Mouse (Mus musculus) embryonic fibroblast, embryonic 13.5 days (primary cell): ENCODE data around the gene Ankrd61.

Source experiments
- CTCF ChIP-seq: IDR thresholded peaks from 2 replicates; pipeline ENCODE4 v1.5.1; 2011; ENCODE audit warnings: mild to moderate bottlenecking, control low read depth, low read length, moderate library complexity, borderline replicate concordance; ENCODE audit not compliant: insufficient read depth
- POLR2A ChIP-seq: IDR thresholded peaks from 2 replicates; pipeline ENCODE4 v1.6.1; 2011; ENCODE audit warnings: low read depth, mild to moderate bottlenecking, control low read depth, low read length, moderate library complexity

DNA sequence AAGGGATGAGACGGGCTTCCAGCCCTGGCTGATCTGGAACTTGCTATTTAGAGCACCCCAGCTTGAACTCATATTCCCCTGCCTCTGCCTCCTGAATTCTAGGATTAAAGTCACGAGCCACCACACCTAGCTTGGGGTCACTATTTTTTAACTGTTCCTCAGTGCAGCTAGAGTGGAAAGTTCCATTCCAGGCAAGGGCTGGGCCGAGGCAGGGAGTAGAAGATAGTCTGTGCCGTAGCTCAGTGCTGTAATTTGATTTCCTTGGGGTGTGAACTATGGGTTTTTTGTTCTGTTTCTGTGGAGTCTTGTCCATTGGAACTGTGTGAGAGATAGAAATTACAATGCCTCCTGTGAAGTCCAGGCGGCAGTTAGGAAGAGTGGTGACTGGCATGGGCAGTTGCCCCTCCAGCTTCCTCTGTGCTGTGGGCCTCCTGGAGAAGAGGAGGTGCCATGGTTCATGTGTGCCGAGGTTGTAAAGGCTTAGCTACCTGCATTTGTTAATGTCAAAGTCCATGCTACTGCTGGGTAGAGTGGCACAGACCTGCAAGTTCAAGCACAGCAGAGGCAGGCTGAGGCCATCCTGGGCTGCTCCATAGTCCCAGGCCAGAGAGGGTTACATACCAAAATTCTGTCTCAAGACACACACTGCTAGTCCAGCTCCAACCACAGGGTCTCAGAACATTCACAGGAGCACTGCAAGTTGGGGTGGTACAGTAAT, 34.5 kb upstream of the Ankrd61 start:
- TF ChIP-seq CTCF (no peak), POLR2A (no peak)
